Mouse (Mus musculus): Measurements from ENCODE around the gene Mnd1. TPM values are rescaled to one million over a fixed set of nuclear protein-coding genes. Genes with fewer than 3 reads are reported as not detected.

The Mnd1 gene
- polyA plus RNA-seq, 1 experiment from 2014 or later = 5.3 TPM

- Histone ChIP-seq H3K27ac (no peak overlapping the region), H3K36me3 (ENCODE audit: poor library complexity, severe bottlenecking) (no peaks in the 10 kb centered on the region), H3K4me2 (no peak overlapping the region), H3K27me3 (no peaks in the 10 kb centered on the region), H3K9ac (no peak overlapping the region), H3K9me3 (replicated peaks) (0 out of 2 replicates have a peak, but pooled peaks cover 5% of the 10 kb centered on the region), H3K4me1 (peaks cover 11% of the 10 kb centered on the region; the same call in 1 of the 2 replicates), H3K4me3 (no peak overlapping the region)
- WGBS = 75% methylated on average over 13 of the region's 13 CpGs
- no peak for ATAC-seq
Measured at GRCm38 (mm10) chr3:84061523-84062453, 93.8 kb downstream of the Mnd1 start.

GRCm38 (mm10) chr3:84060946-84061345 lies 94.6 kb downstream of the Mnd1 start:
- H3K27me3 ChIP-seq = no peaks in the 10 kb centered on the region
- no peak overlapping the region for H3K9ac ChIP-seq
- H3K36me3 ChIP-seq (ENCODE audit: poor library complexity, severe bottlenecking) = no peaks in the 10 kb centered on the region
- H3K4me2 ChIP-seq = no peak overlapping the region
- H3K27ac ChIP-seq = no peak overlapping the region
- H3K4me1 ChIP-seq = peaks cover 11% of the 10 kb centered on the region; the same call in 1 of the 2 replicates
- no peak overlapping the region for H3K4me3 ChIP-seq
- no peak for ATAC-seq
- 0 out of 2 replicates have a peak, but pooled peaks cover 5% of the 10 kb centered on the region for H3K9me3 ChIP-seq (replicated peaks)
- 87% methylated on average over 5 of the region's 5 CpGs for WGBS

GRCm38 (mm10) chr3:84060128-84060527 lies 95.5 kb downstream of the Mnd1 start:
- no peaks in the 10 kb centered on the region for H3K27me3 ChIP-seq
- no peak overlapping the region for H3K4me3 ChIP-seq
- ATAC-seq = no peak
- peaks cover 11% of the 10 kb centered on the region; the same call in 1 of the 2 replicates for H3K4me1 ChIP-seq
- no peak overlapping the region for H3K9ac ChIP-seq
- H3K9me3 ChIP-seq (replicated peaks) = peaks cover 5% of the 10 kb centered on the region; the same call in 1 of the 2 replicates
- no peak overlapping the region; the same call in 1 of the 2 replicates for H3K27ac ChIP-seq
- no peaks in the 10 kb centered on the region for H3K36me3 ChIP-seq (ENCODE audit: poor library complexity, severe bottlenecking)
- no peak overlapping the region for H3K4me2 ChIP-seq
- WGBS = 67% methylated on average over 4 of the region's 4 CpGs

GRCm38 (mm10) chr3:84059676-84060075 lies 95.9 kb downstream of the Mnd1 start:
- Histone ChIP-seq H3K4me2 (no peak overlapping the region), H3K36me3 (ENCODE audit: poor library complexity, severe bottlenecking) (no peaks in the 10 kb centered on the region), H3K27ac (no peak overlapping the region; the same call in 1 of the 2 replicates), H3K4me1 (peaks cover 11% of the 10 kb centered on the region; the same call in 1 of the 2 replicates), H3K4me3 (no peak overlapping the region), H3K9ac (no peak overlapping the region), H3K9me3 (replicated peaks) (peaks cover 5% of the 10 kb centered on the region; the same call in 1 of the 2 replicates), H3K27me3 (no peaks in the 10 kb centered on the region)
- ATAC-seq = peak; percentile 73; the same call in 1 of the 2 replicates
- WGBS = 66% methylated on average over 4 of the region's 4 CpGs

- Histone ChIP-seq H3K27me3 (no peaks in the 10 kb centered on the region), H3K27ac (no peak overlapping the region), H3K36me3 (ENCODE audit: poor library complexity, severe bottlenecking) (no peaks in the 10 kb centered on the region), H3K4me3 (no peak overlapping the region), H3K9ac (no peak overlapping the region), H3K4me1 (peaks cover 11% of the 10 kb centered on the region; the same call in 1 of the 2 replicates), H3K4me2 (no peak overlapping the region), H3K9me3 (replicated peaks) (peaks cover 5% of the 10 kb centered on the region; the same call in 1 of the 2 replicates)
- 63% methylated on average over 13 of the region's 13 CpGs for WGBS
- ATAC-seq = peak; percentile 57
Measured at GRCm38 (mm10) chr3:84059261-84059660, 96.3 kb downstream of the Mnd1 start.

- Histone ChIP-seq H3K4me3 (no peak overlapping the region), H3K9ac (no peak overlapping the region), H3K36me3 (ENCODE audit: poor library complexity, severe bottlenecking) (no peaks in the 10 kb centered on the region), H3K4me1 (0 out of 2 replicates have a peak, but pooled peaks cover 5% of the 10 kb centered on the region), H3K27ac (peak overlapping the region; percentile 8; the same call in 1 of the 2 replicates), H3K4me2 (no peak overlapping the region), H3K9me3 (replicated peaks) (no peaks in the 10 kb centered on the region), H3K27me3 (no peaks in the 10 kb centered on the region)
- peak; percentile 61 for ATAC-seq
- WGBS = 10% methylated on average over 9 of the region's 9 CpGs
Measured at GRCm38 (mm10) chr3:84048729-84049175, 106.8 kb downstream of the Mnd1 start.

GRCm38 (mm10) chr3:84046206-84046605 lies 109.4 kb downstream of the Mnd1 start:
- Histone ChIP-seq H3K27me3 (0 out of 2 replicates have a peak, but pooled peaks cover 2% of the 10 kb centered on the region), H3K4me1 (0 out of 2 replicates have a peak, but pooled peaks cover 5% of the 10 kb centered on the region), H3K4me3 (no peak overlapping the region), H3K36me3 (ENCODE audit: poor library complexity, severe bottlenecking) (no peaks in the 10 kb centered on the region), H3K9me3 (replicated peaks) (no peaks in the 10 kb centered on the region), H3K9ac (no peak overlapping the region), H3K4me2 (no peak overlapping the region), H3K27ac (no peak overlapping the region)
- 92% methylated on average over 8 of the region's 8 CpGs for WGBS
- no peak for ATAC-seq

GRCm38 (mm10) chr3:84041739-84042138 lies 113.8 kb downstream of the Mnd1 start:
- Histone ChIP-seq H3K9me3 (replicated peaks) (no peaks in the 10 kb centered on the region), H3K9ac (no peak overlapping the region), H3K27ac (no peak overlapping the region), H3K4me3 (no peak overlapping the region), H3K27me3 (0 out of 2 replicates have a peak, but pooled peaks cover 2% of the 10 kb centered on the region), H3K36me3 (ENCODE audit: poor library complexity, severe bottlenecking) (0 out of 2 replicates have a peak, but pooled peaks cover 5% of the 10 kb centered on the region), H3K4me2 (no peak overlapping the region), H3K4me1 (peaks cover 16% of the 10 kb centered on the region)
- no peak for ATAC-seq
- 90% methylated on average over 8 of the region's 8 CpGs for WGBS

- WGBS = 4% methylated on average over 23 of the region's 23 CpGs
- H3K27ac ChIP-seq = peak overlapping the region; percentile 94
- ATAC-seq = no peak
- peak overlapping the region; percentile 100 for H3K9ac ChIP-seq
- peak overlapping the region; percentile 83 for H3K4me2 ChIP-seq
- H3K9me3 ChIP-seq (replicated peaks) = no peaks in the 10 kb centered on the region
- 0 out of 2 replicates have a peak, but pooled peaks cover 2% of the 10 kb centered on the region for H3K27me3 ChIP-seq
- H3K36me3 ChIP-seq (ENCODE audit: poor library complexity, severe bottlenecking) = 0 out of 2 replicates have a peak, but pooled peaks cover 5% of the 10 kb centered on the region
- peaks cover 27% of the 10 kb centered on the region for H3K4me1 ChIP-seq
- peak overlapping the region; percentile 98 for H3K4me3 ChIP-seq
Measured at GRCm38 (mm10) chr3:84040476-84041082, 115.0 kb downstream of the Mnd1 start.

- peak within 1 kb of the TSS; percentile 98 for H3K4me3 ChIP-seq
- H3K4me1 ChIP-seq = peaks cover 34% of the 10 kb centered on the region
- H3K9me3 ChIP-seq (replicated peaks) = no peaks in the 10 kb centered on the region
- peak; percentile 96 for ATAC-seq
- under 1% methylated on average over 63 of the region's 100 CpGs for WGBS
- H3K9ac ChIP-seq = peak within 1 kb of the TSS; percentile 100
- peak within 1 kb of the TSS; percentile 94 for H3K27ac ChIP-seq
- H3K27me3 ChIP-seq = 0 out of 2 replicates have a peak, but pooled peaks cover 2% of the 10 kb centered on the region
- peaks cover 9% of the 10 kb centered on the region for H3K36me3 ChIP-seq (ENCODE audit: poor library complexity, severe bottlenecking)
- peak within 1 kb of the TSS; percentile 83 for H3K4me2 ChIP-seq
Measured at GRCm38 (mm10) chr3:84039646-84040475, 115.7 kb downstream of the Mnd1 start, which contains the start of gene Tmem131l. Gene Tmem131l (minus strand): TSS chr3:84040175.
